Mouse (Mus musculus): ENCODE data around the gene Arl15.

Gene Arl15

GRCm38 (mm10) chr13:114106083-114106482, 311.8 kb downstream of the Arl15 start:
- no peak for DNase-seq (ENCODE audit: extremely low spot score)

GRCm38 (mm10) chr13:114107499-114107898, 313.2 kb downstream of the Arl15 start:
- DNase-seq (ENCODE audit: extremely low spot score), result no peak

GRCm38 (mm10) chr13:114109441-114109840, 315.1 kb downstream of the Arl15 start:
- no peak for DNase-seq (ENCODE audit: extremely low spot score)

- no peak for DNase-seq (ENCODE audit: extremely low spot score)
Observed at GRCm38 (mm10) chr13:114109845-114110244, 315.5 kb downstream of the Arl15 start.

- no peak for DNase-seq (ENCODE audit: extremely low spot score)
Observed at GRCm38 (mm10) chr13:114113516-114113915, 319.2 kb downstream of the Arl15 start.

- no peak for DNase-seq (ENCODE audit: extremely low spot score)
Observed at GRCm38 (mm10) chr13:114114586-114114985, 320.3 kb downstream of the Arl15 start.

GRCm38 (mm10) chr13:114115106-114115505, 320.8 kb downstream of the Arl15 start:
- DNase-seq (ENCODE audit: extremely low spot score), result no peak

- DNase-seq (ENCODE audit: extremely low spot score), result no peak
Observed at GRCm38 (mm10) chr13:114118104-114118830, 324.0 kb downstream of the Arl15 start.

- DNase-seq (ENCODE audit: extremely low spot score), result no peak
Observed at GRCm38 (mm10) chr13:114119816-114120215, 325.5 kb downstream of the Arl15 start.

GRCm38 (mm10) chr13:114121591-114121990, 327.3 kb downstream of the Arl15 start:
- no peak for DNase-seq (ENCODE audit: extremely low spot score)

- DNase-seq (ENCODE audit: extremely low spot score), result no peak
Observed at GRCm38 (mm10) chr13:114123391-114123790, 329.1 kb downstream of the Arl15 start.

GRCm38 (mm10) chr13:114124385-114124784, 330.1 kb downstream of the Arl15 start:
- no peak for DNase-seq (ENCODE audit: extremely low spot score)

GRCm38 (mm10) chr13:114124991-114125390, 330.7 kb downstream of the Arl15 start:
- no peak for DNase-seq (ENCODE audit: extremely low spot score)

GRCm38 (mm10) chr13:114128366-114128765, 334.1 kb downstream of the Arl15 start:
- DNase-seq (ENCODE audit: extremely low spot score), result no peak

GRCm38 (mm10) chr13:114129986-114130385, 335.7 kb downstream of the Arl15 start:
- DNase-seq (ENCODE audit: extremely low spot score), result no peak

GRCm38 (mm10) chr13:114130566-114131319, 336.4 kb downstream of the Arl15 start:
- no peak for DNase-seq (ENCODE audit: extremely low spot score)

- no peak for DNase-seq (ENCODE audit: extremely low spot score)
Observed at GRCm38 (mm10) chr13:114138921-114139320, 344.6 kb downstream of the Arl15 start.

- DNase-seq (ENCODE audit: extremely low spot score), result no peak
Observed at GRCm38 (mm10) chr13:114139570-114139969, 345.3 kb downstream of the Arl15 start.

- DNase-seq (ENCODE audit: extremely low spot score), result no peak
Observed at GRCm38 (mm10) chr13:114142826-114143225, 348.5 kb downstream of the Arl15 start.

- DNase-seq (ENCODE audit: extremely low spot score), result no peak
Observed at GRCm38 (mm10) chr13:114143247-114143646, 348.9 kb downstream of the Arl15 start.

- no peak for DNase-seq (ENCODE audit: extremely low spot score)
Observed at GRCm38 (mm10) chr13:114144052-114145046, 350.0 kb downstream of the Arl15 start.

- DNase-seq (ENCODE audit: extremely low spot score), result no peak
Observed at GRCm38 (mm10) chr13:114145249-114145648, 350.9 kb downstream of the Arl15 start.
